Mouse (Mus musculus): ENCODE measurements at regions not wholly inside any gene's neighbourhood (a gene's known extent, or its start where the extent isn't known, plus 50 kb on each side); places are given as distances from the start of the nearest gene placed in this dataset.

DNA sequence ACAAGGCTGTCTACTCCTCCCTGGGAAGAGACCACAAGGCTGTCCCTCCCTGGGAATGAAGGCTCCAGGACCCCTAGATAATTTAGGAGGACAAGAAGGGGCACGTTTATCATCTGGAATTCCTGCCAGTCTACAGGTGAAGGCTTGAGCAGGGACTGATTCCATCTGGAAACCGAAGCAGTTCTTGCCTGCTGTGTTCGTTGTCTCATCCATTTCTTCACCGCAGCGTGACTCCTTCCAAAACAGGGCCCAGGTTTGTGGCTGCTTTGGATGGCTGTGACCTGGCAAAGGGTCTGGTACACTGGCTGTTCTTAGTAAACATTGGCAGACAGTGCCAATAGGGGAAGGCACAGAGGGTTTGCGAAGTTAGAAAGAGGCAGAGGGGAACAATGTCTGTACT is 80.8 kb upstream of the Gmds start:
- TF ChIP-seq CTCF (IDR thresholded peaks at IDR 0.05; ENCODE audit: borderline replicate concordance, control insufficient read depth, extremely low read depth, insufficient read depth, low read length, poor library complexity) = no peak
- TF ChIP-seq POLR2A (IDR thresholded peaks at IDR 0.05; ENCODE audit: control insufficient read depth, extremely low read depth, insufficient read depth, low read length, poor library complexity) = no peak
- WGBS = 90% methylated on average over 6 of the region's 6 CpGs
- DNase-seq = no peak
- Histone ChIP-seq H3K27me3 (ENCODE audit: control insufficient read depth, insufficient read depth, low read length) (no peaks in the 10 kb centered on the region), H3K4me3 (ENCODE audit: control insufficient read depth, insufficient read depth, low read length) (no peak overlapping the region), H3K4me1 (replicated peaks; ENCODE audit: control insufficient read depth, insufficient read depth, low read length) (no peaks in the 10 kb centered on the region), H3K27ac (ENCODE audit: control insufficient read depth, insufficient read depth, low read length) (no peak overlapping the region), H3K36me3 (ENCODE audit: control insufficient read depth, insufficient read depth, low read length) (no peaks in the 10 kb centered on the region)

- no peaks in the 10 kb centered on the region for H3K27me3 ChIP-seq (ENCODE audit: control insufficient read depth, insufficient read depth, low read length)
- H3K4me1 ChIP-seq (replicated peaks; ENCODE audit: control insufficient read depth, insufficient read depth, low read length) = no peaks in the 10 kb centered on the region
- TF ChIP-seq CTCF (IDR thresholded peaks at IDR 0.05; ENCODE audit: borderline replicate concordance, control insufficient read depth, extremely low read depth, insufficient read depth, low read length, poor library complexity) (no peak), POLR2A (IDR thresholded peaks at IDR 0.05; ENCODE audit: control insufficient read depth, extremely low read depth, insufficient read depth, low read length, poor library complexity) (no peak)
- no peak overlapping the region for H3K27ac ChIP-seq (ENCODE audit: control insufficient read depth, insufficient read depth, low read length)
- no peak for DNase-seq
- WGBS = 86% methylated on average over 2 of the region's 2 CpGs
- no peaks in the 10 kb centered on the region for H3K36me3 ChIP-seq (ENCODE audit: control insufficient read depth, insufficient read depth, low read length)
- no peak overlapping the region for H3K4me3 ChIP-seq (ENCODE audit: control insufficient read depth, insufficient read depth, low read length)
These were observed 80.1 kb upstream of the Gmds start for GRCm38 (mm10) chr13:32418655-32419054.

DNA sequence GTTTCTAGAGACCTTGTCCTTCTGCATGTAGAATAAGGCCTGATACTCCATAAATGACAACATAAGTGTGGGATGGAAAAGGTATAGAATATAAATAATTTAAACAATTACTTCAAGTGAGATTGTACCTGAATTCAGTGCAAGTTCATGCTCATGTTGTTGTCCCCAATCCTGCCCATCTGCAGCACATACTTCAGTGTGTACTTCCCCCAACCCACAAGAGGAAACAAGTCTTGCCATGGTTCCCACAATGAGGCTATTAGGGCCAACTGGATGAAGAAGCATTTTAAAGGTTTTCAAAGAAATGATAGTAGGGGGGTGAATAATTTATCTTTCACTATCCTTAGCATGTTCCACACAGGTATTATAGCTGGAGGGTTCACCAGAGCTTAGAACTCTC is 79.4 kb upstream of the Gmds start:
- Histone ChIP-seq H3K27ac (ENCODE audit: control insufficient read depth, insufficient read depth, low read length) (no peak overlapping the region), H3K4me1 (replicated peaks; ENCODE audit: control insufficient read depth, insufficient read depth, low read length) (no peaks in the 10 kb centered on the region), H3K4me3 (ENCODE audit: control insufficient read depth, insufficient read depth, low read length) (no peak overlapping the region), H3K27me3 (ENCODE audit: control insufficient read depth, insufficient read depth, low read length) (no peaks in the 10 kb centered on the region), H3K36me3 (ENCODE audit: control insufficient read depth, insufficient read depth, low read length) (no peaks in the 10 kb centered on the region)
- no peak for DNase-seq
- TF ChIP-seq CTCF (IDR thresholded peaks at IDR 0.05; ENCODE audit: borderline replicate concordance, control insufficient read depth, extremely low read depth, insufficient read depth, low read length, poor library complexity) (no peak), POLR2A (IDR thresholded peaks at IDR 0.05; ENCODE audit: control insufficient read depth, extremely low read depth, insufficient read depth, low read length, poor library complexity) (no peak)

- no peaks in the 10 kb centered on the region for H3K4me1 ChIP-seq (replicated peaks; ENCODE audit: control insufficient read depth, insufficient read depth, low read length)
- TF ChIP-seq POLR2A (IDR thresholded peaks at IDR 0.05; ENCODE audit: control insufficient read depth, extremely low read depth, insufficient read depth, low read length, poor library complexity) = no peak
- no peak for TF ChIP-seq CTCF (IDR thresholded peaks at IDR 0.05; ENCODE audit: borderline replicate concordance, control insufficient read depth, extremely low read depth, insufficient read depth, low read length, poor library complexity)
- 58% methylated on average over 14 of the region's 14 CpGs for WGBS
- no peaks in the 10 kb centered on the region for H3K27me3 ChIP-seq (ENCODE audit: control insufficient read depth, insufficient read depth, low read length)
- DNase-seq = peak; percentile 55
- H3K36me3 ChIP-seq (ENCODE audit: control insufficient read depth, insufficient read depth, low read length) = no peaks in the 10 kb centered on the region
- no peak overlapping the region for H3K4me3 ChIP-seq (ENCODE audit: control insufficient read depth, insufficient read depth, low read length)
- no peak overlapping the region for H3K27ac ChIP-seq (ENCODE audit: control insufficient read depth, insufficient read depth, low read length)
These were observed 72.9 kb upstream of the Gmds start for GRCm38 (mm10) chr13:32411287-32411935.

DNA sequence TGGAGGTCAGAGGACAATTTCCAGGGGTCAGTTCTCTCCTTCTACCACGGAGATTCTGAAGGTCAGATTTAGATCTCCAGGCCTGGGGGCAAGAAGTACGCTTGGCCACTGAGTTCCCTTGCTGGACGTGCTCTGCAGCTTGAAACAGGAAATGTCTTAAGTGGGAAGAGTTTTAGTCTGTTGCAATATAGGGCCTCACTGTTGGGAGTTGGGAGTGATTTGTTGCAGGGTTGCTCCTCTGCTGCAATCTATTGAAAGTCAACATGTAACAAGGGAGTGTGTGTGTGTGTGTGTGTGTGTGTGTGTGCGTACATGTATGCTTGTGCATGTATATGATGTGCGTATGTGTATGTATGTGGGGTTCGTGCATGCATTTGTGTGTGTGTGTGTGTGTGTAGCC is 71.5 kb upstream of the Gmds start:
- TF ChIP-seq CTCF (IDR thresholded peaks at IDR 0.05; ENCODE audit: borderline replicate concordance, control insufficient read depth, extremely low read depth, insufficient read depth, low read length, poor library complexity) (no peak), POLR2A (IDR thresholded peaks at IDR 0.05; ENCODE audit: control insufficient read depth, extremely low read depth, insufficient read depth, low read length, poor library complexity) (no peak)
- DNase-seq = no peak
- H3K27ac ChIP-seq (ENCODE audit: control insufficient read depth, insufficient read depth, low read length) = no peak overlapping the region
- H3K4me1 ChIP-seq (replicated peaks; ENCODE audit: control insufficient read depth, insufficient read depth, low read length) = no peaks in the 10 kb centered on the region
- 91% methylated on average over 6 of the region's 6 CpGs for WGBS
- no peaks in the 10 kb centered on the region for H3K36me3 ChIP-seq (ENCODE audit: control insufficient read depth, insufficient read depth, low read length)
- no peaks in the 10 kb centered on the region for H3K27me3 ChIP-seq (ENCODE audit: control insufficient read depth, insufficient read depth, low read length)
- H3K4me3 ChIP-seq (ENCODE audit: control insufficient read depth, insufficient read depth, low read length) = no peak overlapping the region

GRCm38 (mm10) chr13:32398616-32399015 is 60.1 kb upstream of the Gmds start:
- Histone ChIP-seq H3K4me1 (replicated peaks; ENCODE audit: control insufficient read depth, insufficient read depth, low read length) (no peaks in the 10 kb centered on the region), H3K4me3 (ENCODE audit: control insufficient read depth, insufficient read depth, low read length) (no peak overlapping the region), H3K27ac (ENCODE audit: control insufficient read depth, insufficient read depth, low read length) (no peak overlapping the region), H3K27me3 (ENCODE audit: control insufficient read depth, insufficient read depth, low read length) (no peaks in the 10 kb centered on the region), H3K36me3 (ENCODE audit: control insufficient read depth, insufficient read depth, low read length) (no peaks in the 10 kb centered on the region)
- TF ChIP-seq CTCF (IDR thresholded peaks at IDR 0.05; ENCODE audit: borderline replicate concordance, control insufficient read depth, extremely low read depth, insufficient read depth, low read length, poor library complexity) (no peak), POLR2A (IDR thresholded peaks at IDR 0.05; ENCODE audit: control insufficient read depth, extremely low read depth, insufficient read depth, low read length, poor library complexity) (no peak)
- DNase-seq = no peak
- WGBS = 3% methylated on average over 1 of the region's 1 CpGs

All from thymus, adult 2 months (tissue).